Comparison of ENCODE assay signal across 24 mouse cellular contexts in the genomic region with DNA sequence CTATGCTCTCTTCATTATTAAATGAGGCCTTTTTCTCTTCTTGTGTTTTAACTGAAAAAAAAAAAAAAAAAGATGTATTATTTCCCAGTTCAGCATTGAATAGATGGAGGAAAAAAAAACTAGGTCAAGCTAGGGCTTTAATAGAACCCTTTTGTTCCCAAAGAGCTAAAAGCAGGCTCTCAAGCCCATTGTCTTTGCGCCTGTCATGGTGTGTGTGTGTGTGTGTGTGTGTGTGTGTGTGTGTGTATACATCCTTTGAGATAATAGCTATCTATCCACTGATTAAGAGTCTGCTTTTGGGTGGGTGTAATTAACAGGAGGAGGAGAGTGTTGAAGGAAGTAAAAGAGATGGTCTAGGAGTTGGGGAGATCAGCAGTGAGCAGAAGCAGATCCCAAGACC.
"Had no signal": no experiment of that assay in that cellular context is flagged by ENCODE, and none has a peak within 500 bp of the region (broad histone marks: within the 10 kb centered on the region; RNA-seq: fewer than 3 reads in every experiment).

No protein-coding gene starts in this region.

- H3K9ac ChIP-seq: heart, embryonic 13.5 days; heart, embryonic 15.5 days; hindbrain, embryonic 13.5 days; hindbrain, embryonic 15.5 days; kidney, embryonic 15.5 days; limb, embryonic 12.5 days; liver, embryonic 13.5 days had no signal

- H3K4me1 ChIP-seq: hindbrain, embryonic 13.5 days; hindbrain, embryonic 15.5 days; kidney, embryonic 15.5 days; limb, embryonic 10.5 days; limb, embryonic 12.5 days; liver, embryonic 13.5 days had no signal

- ATAC-seq: hindbrain, postnatal 0 days had no signal

- H3K4me2 ChIP-seq: heart, embryonic 11.5 days; heart, embryonic 13.5 days; heart, embryonic 15.5 days; hindbrain, embryonic 13.5 days; hindbrain, embryonic 15.5 days; kidney, embryonic 15.5 days; limb, embryonic 12.5 days; liver, embryonic 11.5 days; liver, embryonic 13.5 days had no signal

- H3K27me3 ChIP-seq: heart, embryonic 13.5 days; heart, embryonic 15.5 days; hindbrain, embryonic 13.5 days; hindbrain, embryonic 15.5 days; kidney, embryonic 15.5 days; limb, embryonic 12.5 days; liver, embryonic 13.5 days had no signal

- H3K4me3 ChIP-seq: heart, embryonic 13.5 days; heart, embryonic 15.5 days; hindbrain, embryonic 13.5 days; hindbrain, embryonic 15.5 days; kidney, embryonic 15.5 days; left cerebral cortex, adult 2 months; limb, embryonic 10.5 days; limb, embryonic 12.5 days; liver, embryonic 13.5 days had no signal

- DNase-seq: gastrocnemius, postnatal 14 days; heart, adult 18-20 months; heart, postnatal 14 days; heart, postnatal 36 days; kidney, adult 11 months; kidney, adult 2 months; kidney, adult 9 months; kidney, postnatal 14 days; kidney, postnatal 36 days; layer of hippocampus, adult 9-11 months; liver; liver, embryonic 13.5 days had no signal

- H3K9me3 ChIP-seq: heart, embryonic 13.5 days; heart, embryonic 15.5 days; hindbrain, embryonic 13.5 days; hindbrain, embryonic 15.5 days; kidney, embryonic 15.5 days; limb, embryonic 10.5 days; limb, embryonic 12.5 days; liver, embryonic 13.5 days had no signal

- H3K27ac ChIP-seq: heart, embryonic 13.5 days; heart, embryonic 15.5 days; hindbrain, embryonic 13.5 days; hindbrain, embryonic 15.5 days; hindbrain, postnatal 0 days; kidney, embryonic 15.5 days; kidney, postnatal 0 days; left cerebral cortex, adult 2 months; limb, embryonic 10.5 days; limb, embryonic 12.5 days; liver, embryonic 13.5 days had no signal

- H3K36me3 ChIP-seq: hindbrain, embryonic 15.5 days; kidney, embryonic 15.5 days; limb, embryonic 10.5 days; limb, embryonic 12.5 days; liver, embryonic 13.5 days had no signal
